30 mouse cellular contexts compared by ENCODE assay signal in genomic region chr13:97847561-97847960, GRCm38 (mm10).
"Had no signal": no experiment of that assay in that cellular context is flagged by ENCODE, and none has a peak within 500 bp of the region (broad histone marks: within the 10 kb centered on the region; RNA-seq: fewer than 3 reads in every experiment).

No protein-coding gene starts in this region.

- H3K4me3 ChIP-seq: limb, embryonic 10.5 days; limb, embryonic 12.5 days; limb, embryonic 13.5 days; limb, embryonic 15.5 days; liver, embryonic 12.5 days; liver, embryonic 13.5 days; liver, embryonic 15.5 days; lung, embryonic 15.5 days; midbrain, embryonic 10.5 days; midbrain, embryonic 12.5 days; midbrain, embryonic 13.5 days; midbrain, embryonic 15.5 days; myocyte; neural tube, embryonic 12.5 days; neural tube, embryonic 13.5 days had no signal

- H3K36me3 ChIP-seq: limb, embryonic 10.5 days; limb, embryonic 12.5 days; limb, embryonic 13.5 days; limb, embryonic 15.5 days; liver, embryonic 12.5 days; liver, embryonic 13.5 days; liver, embryonic 15.5 days; lung, embryonic 15.5 days; midbrain, embryonic 10.5 days; midbrain, embryonic 12.5 days; midbrain, embryonic 13.5 days; midbrain, embryonic 15.5 days; neural tube, embryonic 12.5 days; neural tube, embryonic 13.5 days had no signal

- H3K4me1 ChIP-seq: limb, embryonic 10.5 days; limb, embryonic 12.5 days; limb, embryonic 15.5 days; liver, embryonic 12.5 days; liver, embryonic 13.5 days; liver, embryonic 15.5 days; midbrain, embryonic 10.5 days; midbrain, embryonic 12.5 days; midbrain, embryonic 13.5 days; midbrain, embryonic 15.5 days; neural tube, embryonic 12.5 days; neural tube, embryonic 13.5 days had no signal

- H3K9ac ChIP-seq: limb, embryonic 12.5 days; limb, embryonic 13.5 days; limb, embryonic 15.5 days; liver, embryonic 12.5 days; liver, embryonic 13.5 days; liver, embryonic 14.5 days; liver, embryonic 15.5 days; liver, postnatal 0 days; lung, embryonic 14.5 days; lung, embryonic 15.5 days; midbrain, embryonic 12.5 days; midbrain, embryonic 13.5 days; midbrain, embryonic 15.5 days; neural tube, embryonic 12.5 days; neural tube, embryonic 13.5 days had no signal

- H3K27ac ChIP-seq: limb, embryonic 10.5 days; limb, embryonic 12.5 days; limb, embryonic 13.5 days; limb, embryonic 15.5 days; liver, embryonic 12.5 days; liver, embryonic 13.5 days; liver, embryonic 14.5 days; liver, embryonic 15.5 days; lung, embryonic 15.5 days; macrophage; midbrain, embryonic 10.5 days; midbrain, embryonic 12.5 days; midbrain, embryonic 13.5 days; midbrain, embryonic 15.5 days; neural tube, embryonic 12.5 days; neural tube, embryonic 13.5 days had no signal

- ATAC-seq: liver, embryonic 12.5 days; liver, postnatal 0 days; lung, postnatal 0 days; midbrain, embryonic 13.5 days; midbrain, embryonic 15.5 days; midbrain, embryonic 16.5 days had no signal

- H3K27me3 ChIP-seq: limb, embryonic 12.5 days; limb, embryonic 13.5 days; limb, embryonic 15.5 days; liver, embryonic 13.5 days; liver, embryonic 15.5 days; lung, embryonic 15.5 days; midbrain, embryonic 12.5 days; midbrain, embryonic 13.5 days; midbrain, embryonic 15.5 days; neural tube, embryonic 12.5 days; neural tube, embryonic 13.5 days had no signal

- DNase-seq: left cerebral cortex, postnatal 4 days; liver; liver, embryonic 13.5 days; liver, postnatal 0 days; lung, adult 18-20 months; lung, adult 2 months; lung, embryonic 14.5 days; lung, postnatal 10 days; lung, postnatal 14 days; lung, postnatal 36 days; lung, postnatal 4 days; midbrain, embryonic 14.5 days had no signal

- H3K9me3 ChIP-seq: limb, embryonic 10.5 days; limb, embryonic 13.5 days; limb, embryonic 15.5 days; liver, embryonic 12.5 days; liver, embryonic 13.5 days; liver, embryonic 15.5 days; lung, embryonic 15.5 days; midbrain, embryonic 10.5 days; midbrain, embryonic 12.5 days; midbrain, embryonic 13.5 days; midbrain, embryonic 15.5 days; neural tube, embryonic 12.5 days had no signal
